Mouse (Mus musculus) midbrain, embryonic 12.5 days (tissue): ENCODE data around the gene Pold4. TPM values are rescaled to one million over a fixed set of nuclear protein-coding genes. Genes with fewer than 3 reads are reported as not detected.

Experiments used
- ATAC-seq: fragments of 200-750 bp; cut with Nextera tagmentation; 2 replicates; pipeline ENCODE4 v1.8.0; 2017; ENCODE audit warnings: low read depth, moderate TSS enrichment, moderate library complexity; ENCODE audit not compliant: low FRiP score
- H3K27ac ChIP-seq: fragments of 300-500 bp; sonication (generic); replicated peaks from 2 replicates; pipeline ENCODE4 v1.5.1; 2016; ENCODE audit warnings: mild to moderate bottlenecking
- H3K27me3 ChIP-seq: fragments of 300-500 bp; sonication (generic); 2 replicates; pipeline ENCODE4 v1.6.1; 2016; ENCODE audit warnings: mild to moderate bottlenecking
- H3K36me3 ChIP-seq: fragments of 300-500 bp; sonication (generic); 2 replicates; pipeline ENCODE4 v1.6.1; 2016
- H3K4me1 ChIP-seq: fragments of 300-500 bp; sonication (generic); 2 replicates; pipeline ENCODE4 v1.6.1; 2016
- H3K4me2 ChIP-seq: fragments of 300-500 bp; sonication (generic); replicated peaks from 2 replicates; pipeline ENCODE4 v1.6.1; 2016; ENCODE audit warnings: mild to moderate bottlenecking, moderate library complexity
- H3K4me3 ChIP-seq: fragments of 300-500 bp; sonication (generic); 2 replicates; pipeline ENCODE4 v1.5.1; 2016; ENCODE audit warnings: mild to moderate bottlenecking
- H3K9ac ChIP-seq: fragments of 300-500 bp; sonication (generic); replicated peaks from 2 replicates; pipeline ENCODE4 v1.6.1; 2016; ENCODE audit warnings: mild to moderate bottlenecking, moderate library complexity
- H3K9me3 ChIP-seq: fragments of 300-500 bp; sonication (generic); 2 replicates; pipeline ENCODE4 v1.6.1; 2016; ENCODE audit warnings: mild to moderate bottlenecking
- WGBS: fragments of 180-500 bp; shearing (Covaris S2); methylation state at CpG from one replicate; pipeline ENCODE4 v1.1.7; 2016; 5-methylcytosine and 5-hydroxymethylcytosine counted together
- polyA plus RNA-seq: library from polyadenylated mRNA; unstranded; fragments of >200 nt; fragmentation: Nextera tagmentation; extraction: Ambion mirVana; gene quantifications from 2 replicates; pipeline ENCODE4 v1.2.1, GENCODE M21; 2016

Gene Pold4
- polyA plus RNA-seq, 1 experiment from 2014 or later = 15.2 TPM

DNA sequence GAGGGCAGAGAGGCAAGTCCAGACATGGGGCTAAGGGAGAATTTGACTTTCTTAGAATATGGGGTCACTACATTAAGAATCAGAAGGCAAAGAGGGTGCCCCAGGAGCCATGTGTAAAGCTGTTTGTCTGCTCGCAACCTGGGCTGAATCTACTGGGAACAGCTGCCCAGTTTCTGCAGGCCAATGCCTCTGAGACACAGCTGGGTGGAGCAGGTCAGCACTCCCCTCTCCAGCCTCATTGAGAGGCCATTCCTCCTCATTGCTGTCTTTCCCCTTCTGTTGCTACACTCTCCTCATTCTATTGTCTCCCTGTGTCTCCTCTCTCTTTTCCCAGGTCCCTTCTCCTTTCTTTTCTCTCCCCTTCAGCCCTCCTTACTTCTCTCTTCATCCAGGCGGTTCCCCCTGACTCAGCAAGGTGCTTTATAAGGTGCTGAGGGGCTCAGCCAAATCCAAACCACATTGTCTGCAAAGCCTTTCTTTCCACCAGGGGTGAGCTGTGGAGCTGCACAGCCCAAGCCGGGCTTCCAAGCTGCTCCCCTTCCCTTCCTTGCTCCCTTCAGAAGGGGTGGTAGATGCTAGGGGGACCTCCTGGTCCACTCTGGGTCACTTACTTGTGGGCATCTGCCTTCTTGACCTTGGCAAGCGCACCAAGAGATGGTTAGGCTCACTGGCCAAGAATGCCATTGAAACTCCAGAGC, 19.7 kb upstream of the Pold4 start:
- Histone ChIP-seq H3K4me1 (peaks cover 40% of the 10 kb centered on the region), H3K27ac (no peak overlapping the region), H3K4me2 (no peak overlapping the region), H3K9me3 (no peaks in the 10 kb centered on the region), H3K27me3 (peaks cover 71% of the 10 kb centered on the region), H3K36me3 (no peaks in the 10 kb centered on the region), H3K4me3 (no peak overlapping the region), H3K9ac (no peak overlapping the region)
- no peak for ATAC-seq
- WGBS = 14% methylated on average over 4 of the region's 4 CpGs

DNA sequence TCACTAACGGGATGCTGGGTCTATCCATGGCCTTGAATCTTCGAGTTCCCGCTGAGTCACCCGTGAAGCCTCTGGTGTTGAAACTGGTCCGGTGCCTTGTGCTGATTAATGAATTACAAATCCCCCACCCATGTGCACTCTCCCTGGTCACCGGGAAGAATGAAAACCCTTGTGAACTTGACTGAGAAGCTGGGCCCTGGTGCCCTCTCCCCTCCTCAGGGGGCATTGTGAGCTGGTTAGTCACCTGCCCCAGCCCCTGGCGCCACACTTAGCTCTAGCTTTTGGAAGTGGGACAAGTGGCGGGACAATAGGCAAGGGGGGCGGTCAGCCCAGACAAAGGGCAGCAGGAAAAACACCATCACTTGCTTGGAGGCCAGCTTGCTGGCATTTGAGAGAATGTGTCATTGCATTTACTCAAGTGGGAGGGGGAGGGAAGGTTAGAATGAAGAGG, 18.1 kb upstream of the Pold4 start:
- Histone ChIP-seq H3K27me3 (peaks cover 80% of the 10 kb centered on the region), H3K4me1 (peaks cover 44% of the 10 kb centered on the region), H3K9me3 (no peaks in the 10 kb centered on the region), H3K36me3 (no peaks in the 10 kb centered on the region), H3K4me2 (peak overlapping the region; percentile 98; the same call in 1 of the 2 replicates), H3K4me3 (no peak overlapping the region), H3K27ac (no peak overlapping the region), H3K9ac (no peak overlapping the region)
- 3% methylated on average over 9 of the region's 9 CpGs for WGBS
- ATAC-seq = 0 out of 2 replicates have a peak, but pooled peaks have one; percentile 32

GRCm38 (mm10) chr19:4214071-4214770, 17.5 kb upstream of the Pold4 start, which contains the start of the genes Clcf1 and AC109138.7:
Clcf1 (plus strand) TSS chr19:4214238.
AC109138.7 (plus strand) TSS chr19:4214357.
- WGBS = under 1% methylated on average over 44 of the region's 49 CpGs
- peaks cover 44% of the 10 kb centered on the region for H3K4me1 ChIP-seq
- peak within 1 kb of the TSS; percentile 72 for H3K9ac ChIP-seq
- no peak within 1 kb of the TSS for H3K27ac ChIP-seq
- H3K9me3 ChIP-seq = no peaks in the 10 kb centered on the region
- H3K27me3 ChIP-seq = peaks cover 74% of the 10 kb centered on the region
- peak within 1 kb of the TSS; percentile 59 for H3K4me3 ChIP-seq
- peak within 1 kb of the TSS; percentile 98 for H3K4me2 ChIP-seq
- ATAC-seq = peak; percentile 50
- no peaks in the 10 kb centered on the region for H3K36me3 ChIP-seq

GRCm38 (mm10) chr19:4214771-4215450, 16.8 kb upstream of the Pold4 start:
- H3K9ac ChIP-seq = peak overlapping the region; percentile 72
- H3K9me3 ChIP-seq = no peaks in the 10 kb centered on the region
- ATAC-seq = peak; percentile 50
- WGBS = under 1% methylated on average over 44 of the region's 81 CpGs
- H3K4me2 ChIP-seq = peak overlapping the region; percentile 98
- H3K4me3 ChIP-seq = peak overlapping the region; percentile 59
- H3K27ac ChIP-seq = no peak overlapping the region
- H3K27me3 ChIP-seq = peaks cover 78% of the 10 kb centered on the region
- H3K4me1 ChIP-seq = peaks cover 44% of the 10 kb centered on the region
- no peaks in the 10 kb centered on the region for H3K36me3 ChIP-seq

DNA sequence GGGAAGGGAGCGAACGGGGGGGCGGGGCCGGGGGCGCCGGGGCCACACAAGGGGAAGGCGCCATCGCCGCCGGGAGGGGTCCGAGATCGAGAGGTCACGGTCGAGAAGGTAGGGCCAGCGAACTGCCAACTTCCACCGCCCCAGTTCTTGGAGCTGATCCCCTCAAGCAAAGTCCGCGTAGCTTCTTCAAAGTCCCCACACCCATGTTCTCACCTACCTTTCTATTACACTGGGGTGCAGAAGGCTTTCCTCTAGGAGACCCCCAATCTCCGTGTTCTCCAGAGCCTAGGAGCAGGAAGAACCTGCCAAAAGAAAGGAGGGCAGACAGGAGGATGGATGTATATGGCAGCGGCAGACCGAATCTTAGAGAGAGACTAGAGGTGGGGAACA, 16.3 kb upstream of the Pold4 start:
- no peak for ATAC-seq
- peak overlapping the region; percentile 98 for H3K4me2 ChIP-seq
- no peaks in the 10 kb centered on the region for H3K36me3 ChIP-seq
- H3K27me3 ChIP-seq = peaks cover 81% of the 10 kb centered on the region
- 2% methylated on average over 18 of the region's 21 CpGs for WGBS
- no peaks in the 10 kb centered on the region for H3K9me3 ChIP-seq
- H3K4me1 ChIP-seq = peaks cover 48% of the 10 kb centered on the region
- no peak overlapping the region for H3K27ac ChIP-seq
- peak overlapping the region; percentile 72 for H3K9ac ChIP-seq
- H3K4me3 ChIP-seq = peak overlapping the region; percentile 59

DNA sequence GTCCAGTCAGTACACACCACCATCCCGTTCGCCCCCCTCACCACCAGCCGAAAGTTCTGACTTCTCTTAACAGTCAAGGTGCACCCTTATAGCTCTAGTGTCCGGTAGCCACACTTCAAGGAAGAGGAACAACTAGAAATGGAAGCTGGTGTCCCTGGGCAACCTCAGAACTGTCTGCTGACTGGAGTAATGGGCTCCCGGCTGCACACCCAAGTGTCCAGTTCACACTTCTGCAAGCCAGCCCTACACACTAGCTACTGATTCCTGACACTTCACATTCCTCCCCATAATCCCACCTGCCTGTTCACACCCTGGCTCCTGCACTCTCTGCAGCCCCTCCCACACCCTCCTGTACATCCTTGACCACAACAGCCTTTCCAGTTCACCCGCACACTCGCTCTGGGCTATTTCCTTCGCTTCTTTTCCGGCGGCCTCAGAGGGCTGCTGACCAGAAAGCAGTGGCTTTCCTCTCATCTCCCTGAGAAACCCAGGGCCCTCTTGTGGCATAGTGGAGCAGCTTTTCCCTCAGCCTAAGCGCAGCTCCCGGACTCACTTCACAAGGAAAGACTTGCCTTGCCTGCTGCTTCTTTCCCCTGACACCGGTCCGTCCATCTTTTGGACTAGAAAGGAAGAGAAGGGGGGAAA, 15.5 kb upstream of the Pold4 start:
- ATAC-seq = no peak
- Histone ChIP-seq H3K4me3 (no peak overlapping the region), H3K36me3 (no peaks in the 10 kb centered on the region), H3K27me3 (peaks cover 84% of the 10 kb centered on the region), H3K9ac (no peak overlapping the region), H3K27ac (no peak overlapping the region), H3K4me2 (peak overlapping the region; percentile 19; the same call in 1 of the 2 replicates), H3K9me3 (no peaks in the 10 kb centered on the region), H3K4me1 (peaks cover 52% of the 10 kb centered on the region)
- WGBS = 25% methylated on average over 14 of the region's 14 CpGs

DNA sequence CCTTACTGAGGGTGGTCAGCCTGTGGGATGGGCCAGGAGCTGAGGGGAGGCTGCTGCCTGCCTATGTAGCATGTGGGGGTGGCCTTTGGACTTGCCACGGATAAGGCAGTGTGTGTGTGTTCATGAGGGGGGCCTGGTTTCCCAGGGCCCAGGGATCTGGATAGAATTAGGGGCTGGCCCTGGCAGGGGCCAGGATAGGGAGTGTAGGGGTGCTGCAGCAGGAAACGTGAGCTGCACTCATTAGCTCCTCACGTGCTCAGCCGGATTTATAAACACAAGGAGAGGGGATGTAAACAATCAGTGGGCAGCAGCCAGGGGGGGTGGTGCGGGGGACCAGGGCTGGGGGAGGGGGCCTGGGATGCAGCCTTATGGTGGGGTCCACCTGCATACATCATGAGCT, 14.6 kb upstream of the Pold4 start:
- Histone ChIP-seq H3K4me1 (peaks cover 52% of the 10 kb centered on the region), H3K4me3 (no peak overlapping the region), H3K9me3 (no peaks in the 10 kb centered on the region), H3K36me3 (no peaks in the 10 kb centered on the region), H3K27me3 (peaks cover 81% of the 10 kb centered on the region), H3K9ac (no peak overlapping the region), H3K4me2 (no peak overlapping the region), H3K27ac (no peak overlapping the region)
- ATAC-seq = no peak
- WGBS = 14% methylated on average over 5 of the region's 5 CpGs

DNA sequence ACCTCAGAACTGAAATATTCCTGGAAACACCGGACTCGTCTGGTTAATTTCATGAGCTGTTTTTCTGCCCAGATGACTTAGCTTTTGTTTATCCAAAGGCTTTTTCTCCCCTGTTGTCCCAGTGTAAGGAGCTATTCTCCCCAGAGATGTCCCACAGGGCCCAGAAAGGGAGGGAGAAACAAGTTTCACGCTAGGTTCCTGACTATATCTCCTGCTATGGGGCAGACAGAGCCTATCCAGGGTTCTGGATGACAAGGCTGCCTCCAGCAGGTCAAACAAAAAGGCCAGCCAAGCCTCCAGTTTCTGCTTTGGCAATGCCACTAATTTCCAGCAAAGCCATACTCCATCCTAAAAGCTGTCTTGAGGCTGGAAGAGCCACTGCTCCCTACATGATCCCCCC, 13.8 kb upstream of the Pold4 start:
- peaks cover 45% of the 10 kb centered on the region for H3K4me1 ChIP-seq
- H3K9me3 ChIP-seq = no peaks in the 10 kb centered on the region
- H3K4me3 ChIP-seq = no peak overlapping the region
- H3K36me3 ChIP-seq = no peaks in the 10 kb centered on the region
- H3K27me3 ChIP-seq = peaks cover 79% of the 10 kb centered on the region
- no peak overlapping the region for H3K27ac ChIP-seq
- ATAC-seq = no peak
- 40% methylated on average over 3 of the region's 3 CpGs for WGBS
- H3K9ac ChIP-seq = no peak overlapping the region
- no peak overlapping the region for H3K4me2 ChIP-seq

- Histone ChIP-seq H3K9ac (no peak overlapping the region), H3K36me3 (no peaks in the 10 kb centered on the region), H3K27ac (no peak overlapping the region), H3K4me1 (peaks cover 41% of the 10 kb centered on the region), H3K27me3 (peaks cover 75% of the 10 kb centered on the region), H3K9me3 (no peaks in the 10 kb centered on the region), H3K4me2 (no peak overlapping the region), H3K4me3 (no peak overlapping the region)
- WGBS = 89% methylated on average over 11 of the region's 11 CpGs
- ATAC-seq = no peak
Measured at GRCm38 (mm10) chr19:4218293-4218692, 13.4 kb upstream of the Pold4 start.

- 76% methylated on average over 1 of the region's 1 CpGs for WGBS
- no peak for ATAC-seq
Measured at GRCm38 (mm10) chr19:4218784-4219183, 12.9 kb upstream of the Pold4 start.

GRCm38 (mm10) chr19:4219943-4220342, 11.8 kb upstream of the Pold4 start:
- Histone ChIP-seq H3K4me1 (peaks cover 24% of the 10 kb centered on the region), H3K27ac (no peak overlapping the region), H3K4me2 (no peak overlapping the region), H3K9me3 (no peaks in the 10 kb centered on the region), H3K36me3 (no peaks in the 10 kb centered on the region), H3K4me3 (no peak overlapping the region), H3K9ac (no peak overlapping the region), H3K27me3 (peaks cover 58% of the 10 kb centered on the region)
- ATAC-seq = no peak
- WGBS = 88% methylated on average over 6 of the region's 6 CpGs

More at GRCm38 (mm10) chr19:4218784-4219183, 12.9 kb upstream of the Pold4 start:
- H3K36me3 ChIP-seq = no peaks in the 10 kb centered on the region
- no peak overlapping the region for H3K4me3 ChIP-seq
- no peak overlapping the region for H3K9ac ChIP-seq
- no peaks in the 10 kb centered on the region for H3K9me3 ChIP-seq
- peaks cover 70% of the 10 kb centered on the region for H3K27me3 ChIP-seq
- no peak overlapping the region for H3K27ac ChIP-seq
- H3K4me1 ChIP-seq = peaks cover 36% of the 10 kb centered on the region
- H3K4me2 ChIP-seq = no peak overlapping the region
